Mouse (Mus musculus) limb, embryonic 12.5 days (tissue): ENCODE data around the gene Stard3nl. TPM values are rescaled to one million over a fixed set of nuclear protein-coding genes. Genes with fewer than 3 reads are reported as not detected.
A peak's percentile ranks its signal among the peaks of the same experiment; 100 is the strongest.

Source experiments
- ATAC-seq: fragments of 200-750 bp; cut with Nextera tagmentation; 2 replicates; pipeline ENCODE4 v1.8.0; 2017; ENCODE audit warnings: low read depth, moderate TSS enrichment; ENCODE audit not compliant: insufficient number of reproducible peaks, insufficient read depth, low FRiP score, low TSS enrichment
- H3K27ac ChIP-seq: fragments of 300-500 bp; sonication (generic); 2 replicates; pipeline ENCODE4 v1.5.1; 2016; ENCODE audit warnings: mild to moderate bottlenecking, moderate library complexity
- H3K27me3 ChIP-seq: fragments of 300-500 bp; sonication (generic); 2 replicates; pipeline ENCODE4 v1.6.1; 2016; ENCODE audit warnings: mild to moderate bottlenecking, moderate library complexity
- H3K36me3 ChIP-seq: fragments of 300-500 bp; sonication (generic); 2 replicates; pipeline ENCODE4 v1.6.1; 2016; ENCODE audit warnings: mild to moderate bottlenecking, moderate library complexity
- H3K4me1 ChIP-seq: fragments of 300-500 bp; sonication (generic); replicated peaks from 2 replicates; pipeline ENCODE4 v1.6.1; 2016
- H3K4me2 ChIP-seq: fragments of 300-500 bp; sonication (generic); 2 replicates; pipeline ENCODE4 v1.6.1; 2016; ENCODE audit warnings: mild to moderate bottlenecking, moderate library complexity
- H3K4me3 ChIP-seq: fragments of 300-500 bp; sonication (generic); replicated peaks from 2 replicates; pipeline ENCODE4 v1.5.1; 2016; ENCODE audit warnings: mild to moderate bottlenecking
- H3K9ac ChIP-seq: fragments of 300-500 bp; sonication (generic); replicated peaks from 2 replicates; pipeline ENCODE4 v1.6.1; 2016; ENCODE audit warnings: mild to moderate bottlenecking, moderate library complexity
- H3K9me3 ChIP-seq: fragments of 300-500 bp; sonication (generic); 2 replicates; pipeline ENCODE4 v1.6.1; 2016; ENCODE audit warnings: mild to moderate bottlenecking, moderate library complexity
- WGBS: fragments of 180-500 bp; shearing (Covaris S2); methylation state at CpG from one replicate; pipeline ENCODE4 v1.1.7; 2016; 5-methylcytosine and 5-hydroxymethylcytosine counted together
- polyA plus RNA-seq: library from polyadenylated mRNA; unstranded; fragments of >200 nt; fragmentation: Nextera tagmentation; extraction: Ambion mirVana; gene quantifications from 2 replicates; pipeline ENCODE4 v1.2.1, GENCODE M21; 2016

The Stard3nl gene
- 102 and 103 TPM in 2 replicates for polyA plus RNA-seq

GRCm38 (mm10) chr13:19395688-19396354 lies at the start of gene Stard3nl:
Gene Stard3nl (minus strand): TSS chr13:19395795.
- 2% methylated on average over 37 of the region's 37 CpGs for WGBS
- ATAC-seq: peak; percentile 100
- no peaks in the 10 kb centered on the region for H3K9me3 ChIP-seq

GRCm38 (mm10) chr13:19438040-19438439 lies 42.4 kb upstream of the Stard3nl start:
- no peak for ATAC-seq
- Histone ChIP-seq H3K27ac (no peak overlapping the region), H3K36me3 (no peaks in the 10 kb centered on the region), H3K4me3 (no peak overlapping the region), H3K9me3 (no peaks in the 10 kb centered on the region), H3K4me1 (no peaks in the 10 kb centered on the region), H3K4me2 (no peak overlapping the region), H3K27me3 (no peaks in the 10 kb centered on the region), H3K9ac (no peak overlapping the region)
- 76% methylated on average over 10 of the region's 10 CpGs for WGBS

More at GRCm38 (mm10) chr13:19395688-19396354, at the start of gene Stard3nl:
- H3K27me3 ChIP-seq: no peaks in the 10 kb centered on the region
- H3K4me1 ChIP-seq: peaks cover 19% of the 10 kb centered on the region
- H3K4me2 ChIP-seq: peak within 1 kb of the TSS; percentile 59
- H3K27ac ChIP-seq: peak within 1 kb of the TSS; percentile 93
- H3K36me3 ChIP-seq: 0 out of 2 replicates have a peak, but pooled peaks cover 1% of the 10 kb centered on the region
- peak within 1 kb of the TSS; percentile 93 for H3K9ac ChIP-seq
- peak within 1 kb of the TSS; percentile 91 for H3K4me3 ChIP-seq

- WGBS: 60% methylated on average over 4 of the region's 4 CpGs
- Histone ChIP-seq H3K9me3 (no peaks in the 10 kb centered on the region), H3K36me3 (no peaks in the 10 kb centered on the region), H3K4me1 (no peaks in the 10 kb centered on the region), H3K4me3 (no peak overlapping the region), H3K27ac (no peak overlapping the region), H3K27me3 (no peaks in the 10 kb centered on the region), H3K9ac (no peak overlapping the region), H3K4me2 (no peak overlapping the region)
- no peak for ATAC-seq
Observed at GRCm38 (mm10) chr13:19429812-19430370, 34.3 kb upstream of the Stard3nl start.

- no peak for ATAC-seq
- Histone ChIP-seq H3K27ac (no peak overlapping the region), H3K4me3 (no peak overlapping the region), H3K9ac (no peak overlapping the region), H3K27me3 (no peaks in the 10 kb centered on the region), H3K4me2 (no peak overlapping the region), H3K4me1 (no peaks in the 10 kb centered on the region), H3K36me3 (no peaks in the 10 kb centered on the region), H3K9me3 (no peaks in the 10 kb centered on the region)
- WGBS: 63% methylated on average over 5 of the region's 5 CpGs
Observed at GRCm38 (mm10) chr13:19428076-19428475, 32.5 kb upstream of the Stard3nl start.

- no peak for ATAC-seq
- Histone ChIP-seq H3K4me3 (no peak overlapping the region), H3K9ac (no peak overlapping the region), H3K27me3 (no peaks in the 10 kb centered on the region), H3K36me3 (no peaks in the 10 kb centered on the region), H3K4me1 (no peaks in the 10 kb centered on the region), H3K4me2 (no peak overlapping the region), H3K9me3 (no peaks in the 10 kb centered on the region), H3K27ac (no peak overlapping the region)
- WGBS: 92% methylated on average over 4 of the region's 4 CpGs
Observed at GRCm38 (mm10) chr13:19424563-19424962, 29.0 kb upstream of the Stard3nl start.

GRCm38 (mm10) chr13:19422521-19422920 lies 26.9 kb upstream of the Stard3nl start:
- H3K9ac ChIP-seq: no peak overlapping the region
- no peaks in the 10 kb centered on the region for H3K36me3 ChIP-seq
- no peak for ATAC-seq
- H3K27ac ChIP-seq: no peak overlapping the region
- H3K4me1 ChIP-seq: no peaks in the 10 kb centered on the region
- 77% methylated on average over 1 of the region's 1 CpGs for WGBS
- no peaks in the 10 kb centered on the region for H3K27me3 ChIP-seq
- H3K4me2 ChIP-seq: no peak overlapping the region
- no peak overlapping the region for H3K4me3 ChIP-seq
- H3K9me3 ChIP-seq: no peaks in the 10 kb centered on the region

GRCm38 (mm10) chr13:19417885-19418521 lies 22.4 kb upstream of the Stard3nl start:
- Histone ChIP-seq H3K4me3 (no peak overlapping the region), H3K4me2 (no peak overlapping the region), H3K27ac (no peak overlapping the region), H3K36me3 (no peaks in the 10 kb centered on the region), H3K4me1 (no peaks in the 10 kb centered on the region), H3K27me3 (no peaks in the 10 kb centered on the region), H3K9ac (no peak overlapping the region), H3K9me3 (no peaks in the 10 kb centered on the region)
- WGBS: 89% methylated on average over 4 of the region's 4 CpGs
- no peak for ATAC-seq

- no peaks in the 10 kb centered on the region for H3K4me1 ChIP-seq
- 60% methylated on average over 8 of the region's 8 CpGs for WGBS
- no peak overlapping the region for H3K4me3 ChIP-seq
- ATAC-seq: no peak
- H3K36me3 ChIP-seq: no peaks in the 10 kb centered on the region
- H3K9me3 ChIP-seq: no peaks in the 10 kb centered on the region
- H3K27me3 ChIP-seq: no peaks in the 10 kb centered on the region
- no peak overlapping the region for H3K27ac ChIP-seq
- no peak overlapping the region for H3K9ac ChIP-seq
- no peak overlapping the region for H3K4me2 ChIP-seq
Observed at GRCm38 (mm10) chr13:19415894-19416531, 20.4 kb upstream of the Stard3nl start.

- H3K27me3 ChIP-seq: no peaks in the 10 kb centered on the region
- H3K9me3 ChIP-seq: no peaks in the 10 kb centered on the region
- H3K9ac ChIP-seq: no peak overlapping the region
- WGBS: 85% methylated on average over 1 of the region's 1 CpGs
- no peak for ATAC-seq
- H3K4me2 ChIP-seq: no peak overlapping the region
- H3K27ac ChIP-seq: no peak overlapping the region
- no peaks in the 10 kb centered on the region for H3K36me3 ChIP-seq
- no peak overlapping the region for H3K4me3 ChIP-seq
- no peaks in the 10 kb centered on the region for H3K4me1 ChIP-seq
Observed at GRCm38 (mm10) chr13:19415337-19415736, 19.7 kb upstream of the Stard3nl start.

- H3K4me2 ChIP-seq: no peak overlapping the region
- H3K9ac ChIP-seq: no peak overlapping the region
- 77% methylated on average over 2 of the region's 2 CpGs for WGBS
- no peaks in the 10 kb centered on the region for H3K9me3 ChIP-seq
- no peak for ATAC-seq
- H3K27ac ChIP-seq: no peak overlapping the region
- H3K4me1 ChIP-seq: no peaks in the 10 kb centered on the region
- no peaks in the 10 kb centered on the region for H3K27me3 ChIP-seq
- H3K36me3 ChIP-seq: no peaks in the 10 kb centered on the region
- no peak overlapping the region for H3K4me3 ChIP-seq
Observed at GRCm38 (mm10) chr13:19412334-19412939, 16.8 kb upstream of the Stard3nl start.

GRCm38 (mm10) chr13:19411886-19412285 lies 16.3 kb upstream of the Stard3nl start:
- H3K9ac ChIP-seq: no peak overlapping the region
- no peaks in the 10 kb centered on the region for H3K36me3 ChIP-seq
- H3K9me3 ChIP-seq: no peaks in the 10 kb centered on the region
- H3K4me3 ChIP-seq: no peak overlapping the region
- no peaks in the 10 kb centered on the region for H3K4me1 ChIP-seq
- H3K27me3 ChIP-seq: no peaks in the 10 kb centered on the region
- no peak overlapping the region for H3K4me2 ChIP-seq
- 81% methylated on average over 5 of the region's 5 CpGs for WGBS
- no peak for ATAC-seq
- no peak overlapping the region for H3K27ac ChIP-seq
